Mouse (Mus musculus): Measurements from ENCODE around the gene Stt3a. TPM values are rescaled to one million over a fixed set of nuclear protein-coding genes. Genes with fewer than 3 reads are reported as not detected.

Gene Stt3a
- polyA plus RNA-seq (2015; fragmentation: Nextera tagmentation; extraction: Ambion mirVana): 115 and 117 TPM in 2 replicates

GRCm38 (mm10) chr9:36767203-36768143, at the start of gene Stt3a:
TSS of gene Stt3a (minus strand) at chr9:36767679.

DNA sequence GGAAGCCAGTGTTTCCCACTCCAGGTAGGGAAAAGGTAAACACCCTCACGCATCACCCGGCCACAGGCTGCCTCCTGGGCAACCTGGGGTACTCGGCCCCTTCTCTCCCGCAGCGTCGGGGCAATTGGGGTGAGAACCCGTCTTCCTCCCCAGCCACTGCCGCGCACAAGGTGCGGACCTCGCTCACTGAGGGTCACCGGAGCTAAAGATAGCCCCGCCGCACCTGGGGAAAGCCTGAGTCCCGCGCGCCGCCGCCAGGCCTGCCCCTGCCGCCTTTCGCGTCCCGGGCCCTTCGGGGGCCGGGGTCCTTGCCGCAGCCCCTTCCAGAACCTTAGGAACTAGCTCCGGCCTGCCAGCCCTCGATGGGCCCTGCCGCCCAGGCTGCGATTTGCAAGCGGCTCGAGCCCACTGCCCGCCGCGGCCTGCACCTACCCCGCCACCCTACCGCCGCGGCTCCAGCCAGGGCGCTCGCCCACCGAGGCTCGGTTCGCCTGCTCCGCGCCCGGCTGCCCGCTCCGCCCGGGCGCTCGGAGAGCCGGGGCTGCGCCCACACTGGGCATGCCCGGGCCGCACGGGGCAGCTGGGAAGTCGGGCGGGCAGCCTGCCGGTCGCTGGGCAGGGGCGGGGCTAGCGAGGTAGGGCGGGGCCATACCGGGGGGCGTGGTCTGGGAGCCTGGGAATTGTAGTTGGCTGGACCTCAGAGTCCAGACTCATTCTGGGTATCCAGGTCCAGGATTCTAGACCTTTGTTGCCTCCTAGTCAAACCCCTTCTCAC, 29.5 kb upstream of the Stt3a start, which contains the start of gene Ei24:
Gene Ei24 (minus strand): TSS at position 613 of the 775 bp plus-strand sequence.

DNA sequence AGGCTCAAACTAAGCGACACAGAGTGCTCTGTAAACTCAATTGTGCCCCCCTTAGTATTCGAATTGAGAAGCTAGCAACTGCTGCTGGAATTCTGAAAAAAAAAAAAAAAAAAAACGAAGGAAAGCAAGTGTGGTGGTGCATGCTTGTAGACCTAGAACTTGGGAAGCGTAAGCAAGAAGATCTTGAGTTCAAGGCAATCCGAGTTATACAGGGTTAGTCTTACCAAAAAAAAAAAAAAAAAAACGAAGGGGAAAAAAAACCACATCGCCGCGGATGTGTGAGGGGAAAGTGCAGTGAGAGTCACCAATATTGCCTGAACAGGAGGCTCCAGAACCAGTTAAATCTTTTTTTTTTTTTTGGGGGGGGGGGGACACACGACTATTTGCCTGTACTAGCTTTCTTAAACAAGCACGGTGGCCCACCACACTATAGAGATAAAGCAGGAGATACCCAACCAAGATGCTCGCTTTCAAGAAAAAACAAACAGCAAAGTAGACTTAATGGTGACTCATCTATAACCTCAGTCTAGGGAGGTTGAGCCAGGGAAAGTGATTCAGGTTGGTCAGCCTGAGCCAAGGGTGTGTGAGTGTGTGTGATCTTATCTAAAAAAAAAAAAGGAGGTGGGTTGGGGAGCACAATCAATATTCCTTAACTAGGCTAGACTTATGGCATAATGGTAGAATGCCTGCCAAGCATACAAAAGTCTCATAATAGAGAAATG, 40.3 kb downstream of the Stt3a start, which contains the start of gene Chek1:
Gene Chek1 (minus strand): TSS at position 32 of the 722 bp plus-strand sequence.

DNA sequence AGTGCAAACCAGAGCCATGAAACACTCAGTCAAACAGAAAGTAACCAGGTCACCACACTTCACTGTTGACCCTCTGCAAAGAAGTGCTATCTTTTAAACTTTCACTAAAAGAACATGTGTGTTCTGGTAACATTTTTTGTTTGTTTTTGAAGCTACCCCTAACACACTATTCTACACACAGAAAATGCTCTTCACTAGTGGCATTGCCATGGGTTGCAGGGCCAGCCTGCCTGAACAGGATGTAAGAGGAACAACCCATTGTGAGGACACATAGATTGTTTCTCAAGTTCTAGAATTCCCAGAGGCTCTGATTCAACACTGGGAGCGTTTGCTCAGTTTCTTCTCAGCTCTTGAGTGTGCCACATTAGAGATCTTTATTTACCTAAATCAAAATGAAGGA, 74.6 kb downstream of the Stt3a start, which contains the start of gene Acrv1:
Gene Acrv1 (plus strand): TSS at position 301 of the 400 bp plus-strand sequence.

Other genes with a start within 250 kb of the Stt3a start
- gene Gm5615, start 225.7 kb downstream of the Stt3a start, polyA plus RNA-seq (2015; fragmentation: Nextera tagmentation; extraction: Ambion mirVana): not detected in 2 replicates
- not detected in 2 replicates for gene Gm17689, start 185.0 kb downstream of the Stt3a start, polyA plus RNA-seq (2015; fragmentation: Nextera tagmentation; extraction: Ambion mirVana)
- not detected in 2 replicates for gene A630095E13Rik, start 124.3 kb downstream of the Stt3a start, polyA plus RNA-seq (2015; fragmentation: Nextera tagmentation; extraction: Ambion mirVana)
- gene Acrv1, start 74.5 kb downstream of the Stt3a start, polyA plus RNA-seq (2015; fragmentation: Nextera tagmentation; extraction: Ambion mirVana): 0.04 TPM in 1 of 2 replicates, not detected in the other
- gene Chek1, start 40.6 kb downstream of the Stt3a start, polyA plus RNA-seq (2015; fragmentation: Nextera tagmentation; extraction: Ambion mirVana): 23.0 and 24.6 TPM in 2 replicates
- 32.6 and 40.6 TPM in 2 replicates for gene Ei24, start 29.7 kb upstream of the Stt3a start, polyA plus RNA-seq (2015; fragmentation: Nextera tagmentation; extraction: Ambion mirVana)
- gene Fez1, start 54.2 kb upstream of the Stt3a start, polyA plus RNA-seq (2015; fragmentation: Nextera tagmentation; extraction: Ambion mirVana): 0.39 and 0.83 TPM in 2 replicates

Data from spleen, postnatal 0 days (tissue).